Mouse (Mus musculus): ENCODE results near the gene Cerk. TPM values are rescaled to one million over a fixed set of nuclear protein-coding genes. Genes with fewer than 3 reads are reported as not detected.
"Not testable (repeated sequence)": the region's sequence is repeated elsewhere in the genome, so short reads cannot be mapped to it uniquely, and the experiment has no call there.

The Cerk gene
- polyA plus RNA-seq, 1 experiment, result 42.8 TPM

- peaks cover 12% of the 10 kb centered on the region for H3K4me1 ChIP-seq (ENCODE audit: control insufficient read depth, insufficient read depth, low read length)
- no peak for TF ChIP-seq CTCF (IDR thresholded peaks at IDR 0.05; ENCODE audit: extremely low read depth, insufficient read depth, low read length)
- TF ChIP-seq POLR2A (IDR thresholded peaks at IDR 0.05; ENCODE audit: extremely low read depth, insufficient read depth, low read length), result no peak
- peak overlapping the region; percentile 89 for H3K4me3 ChIP-seq (ENCODE audit: insufficient read depth, low read length)
- peak overlapping the region; percentile 96 for H3K27ac ChIP-seq (ENCODE audit: insufficient read depth, low read length)
These were observed 871 bp downstream of the Cerk start for GRCm38 (mm10) chr15:86184851-86185688.

- peak overlapping the region; percentile 89; the same call in 1 of the 2 replicates for H3K4me3 ChIP-seq (ENCODE audit: insufficient read depth, low read length)
- H3K4me1 ChIP-seq (ENCODE audit: control insufficient read depth, insufficient read depth, low read length), result peaks cover 12% of the 10 kb centered on the region
- peak overlapping the region; percentile 96 for H3K27ac ChIP-seq (ENCODE audit: insufficient read depth, low read length)
- TF ChIP-seq CTCF (IDR thresholded peaks at IDR 0.05; ENCODE audit: extremely low read depth, insufficient read depth, low read length) (no peak), POLR2A (IDR thresholded peaks at IDR 0.05; ENCODE audit: extremely low read depth, insufficient read depth, low read length) (no peak)
These were observed 1.9 kb downstream of the Cerk start for GRCm38 (mm10) chr15:86184071-86184470.

DNA sequence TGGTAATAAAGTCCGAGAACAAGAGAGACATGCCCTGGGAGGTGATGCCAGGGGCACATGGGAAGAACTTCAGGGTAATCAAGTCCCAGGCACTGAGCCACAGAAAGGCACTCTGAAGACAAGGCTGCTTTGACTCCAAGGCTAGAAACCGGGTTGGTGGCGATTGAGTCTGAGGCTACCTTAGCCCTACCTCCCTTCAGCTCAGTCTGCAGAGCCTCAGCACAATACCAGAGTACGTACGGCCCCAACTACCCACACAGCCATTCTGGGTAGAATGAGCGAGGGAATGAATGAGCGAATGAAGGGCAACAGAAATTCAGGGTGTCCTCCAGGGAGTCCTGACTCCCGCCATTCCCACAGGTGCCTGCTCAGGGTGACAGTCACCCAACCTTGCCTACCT is 2.5 kb downstream of the Cerk start:
- TF ChIP-seq POLR2A (IDR thresholded peaks at IDR 0.05; ENCODE audit: extremely low read depth, insufficient read depth, low read length), result no peak
- no peak for TF ChIP-seq CTCF (IDR thresholded peaks at IDR 0.05; ENCODE audit: extremely low read depth, insufficient read depth, low read length)
- H3K4me3 ChIP-seq (ENCODE audit: insufficient read depth, low read length), result peak overlapping the region; percentile 89
- H3K4me1 ChIP-seq (ENCODE audit: control insufficient read depth, insufficient read depth, low read length), result peaks cover 12% of the 10 kb centered on the region
- H3K27ac ChIP-seq (ENCODE audit: insufficient read depth, low read length), result no peak overlapping the region

- H3K27ac ChIP-seq (ENCODE audit: insufficient read depth, low read length), result peak overlapping the region; percentile 67
- H3K4me1 ChIP-seq (ENCODE audit: control insufficient read depth, insufficient read depth, low read length), result peaks cover 12% of the 10 kb centered on the region
- no peak overlapping the region for H3K4me3 ChIP-seq (ENCODE audit: insufficient read depth, low read length)
- no peak for TF ChIP-seq CTCF (IDR thresholded peaks at IDR 0.05; ENCODE audit: extremely low read depth, insufficient read depth, low read length)
- TF ChIP-seq POLR2A (IDR thresholded peaks at IDR 0.05; ENCODE audit: extremely low read depth, insufficient read depth, low read length), result no peak
These were observed 3.3 kb downstream of the Cerk start for GRCm38 (mm10) chr15:86182646-86183045.

DNA sequence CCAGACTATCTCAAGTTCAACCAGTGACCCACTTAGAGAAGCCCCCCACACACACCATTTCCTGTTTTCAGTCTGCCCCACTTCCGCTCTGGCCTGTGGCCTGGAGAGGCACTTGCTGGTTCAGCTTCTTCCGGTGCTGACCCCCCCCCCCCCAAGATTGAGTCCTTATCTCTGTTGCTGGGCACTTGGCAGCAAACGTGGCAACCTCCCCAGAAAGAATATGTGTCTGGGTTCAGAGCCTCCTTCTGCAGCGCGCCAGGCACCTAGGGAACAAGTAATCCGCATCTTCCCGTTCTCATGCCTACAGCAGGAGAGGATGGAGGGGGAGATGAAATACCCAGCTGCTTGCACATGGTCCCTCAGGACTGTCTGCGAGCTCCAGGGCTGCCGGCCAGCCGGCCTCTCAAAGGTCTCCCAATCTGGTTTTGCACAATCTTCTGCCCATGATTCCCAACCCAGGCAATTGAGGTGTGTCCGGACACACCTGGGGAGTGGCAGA is 4.0 kb downstream of the Cerk start:
- TF ChIP-seq CTCF (IDR thresholded peaks at IDR 0.05; ENCODE audit: extremely low read depth, insufficient read depth, low read length), result no peak
- no peak for TF ChIP-seq POLR2A (IDR thresholded peaks at IDR 0.05; ENCODE audit: extremely low read depth, insufficient read depth, low read length)
- Histone ChIP-seq H3K4me1 (ENCODE audit: control insufficient read depth, insufficient read depth, low read length) (peaks cover 12% of the 10 kb centered on the region), H3K27ac (ENCODE audit: insufficient read depth, low read length) (0 out of 2 replicates have a peak overlapping the region, but pooled peaks have one; percentile 2), H3K4me3 (ENCODE audit: insufficient read depth, low read length) (no peak overlapping the region)

DNA sequence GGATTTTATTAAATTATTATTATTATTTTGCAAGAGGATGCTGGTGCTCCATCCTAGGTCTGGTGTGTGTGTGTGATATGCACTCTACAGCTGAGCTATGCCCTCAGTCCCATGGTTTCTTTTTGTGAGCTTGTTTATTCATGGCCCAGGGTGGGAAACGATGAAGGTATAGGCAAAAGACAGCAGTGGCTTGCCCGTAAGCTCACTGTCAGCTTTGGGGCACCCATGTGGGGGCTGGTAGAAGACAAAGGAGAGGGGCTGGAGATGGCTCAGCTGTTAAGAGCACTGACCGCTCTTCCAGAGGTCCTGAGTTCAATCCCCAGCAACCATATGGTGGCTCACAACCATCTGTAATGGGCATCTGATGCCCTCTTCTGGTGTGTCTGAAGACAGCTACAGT is 4.6 kb downstream of the Cerk start:
- H3K4me1 ChIP-seq (ENCODE audit: control insufficient read depth, insufficient read depth, low read length); H3K4me3 ChIP-seq (ENCODE audit: insufficient read depth, low read length); H3K27ac ChIP-seq (ENCODE audit: insufficient read depth, low read length): not testable (repeated sequence)

GRCm38 (mm10) chr15:86180427-86180826 is 5.5 kb downstream of the Cerk start:
- peaks cover 9% of the 10 kb centered on the region for H3K4me1 ChIP-seq (ENCODE audit: control insufficient read depth, insufficient read depth, low read length)
- TF ChIP-seq CTCF (IDR thresholded peaks at IDR 0.05; ENCODE audit: extremely low read depth, insufficient read depth, low read length), result no peak
- no peak for TF ChIP-seq POLR2A (IDR thresholded peaks at IDR 0.05; ENCODE audit: extremely low read depth, insufficient read depth, low read length)
- H3K4me3 ChIP-seq (ENCODE audit: insufficient read depth, low read length), result no peak overlapping the region
- H3K27ac ChIP-seq (ENCODE audit: insufficient read depth, low read length), result no peak overlapping the region

DNA sequence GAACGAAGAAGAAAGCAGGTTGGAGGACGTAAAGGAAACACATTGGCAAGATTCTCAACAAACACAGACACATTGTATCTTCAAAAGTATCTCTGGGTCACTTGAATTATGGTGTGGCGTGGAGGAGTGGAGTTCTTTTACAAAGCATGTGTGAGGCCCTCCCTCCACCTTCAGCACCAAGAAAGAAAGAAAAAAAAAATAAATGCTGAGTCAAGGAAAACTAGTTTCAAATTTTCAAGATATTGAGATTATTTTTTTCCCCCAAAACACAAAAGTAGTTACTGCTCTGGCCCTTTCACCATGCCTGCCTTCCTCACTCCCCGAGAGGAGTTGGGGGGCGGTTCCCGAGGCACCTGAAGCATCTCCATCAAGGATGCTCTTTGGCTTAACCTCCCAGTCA is 7.3 kb downstream of the Cerk start:
- Histone ChIP-seq H3K27ac (ENCODE audit: insufficient read depth, low read length) (no peak overlapping the region), H3K4me3 (ENCODE audit: insufficient read depth, low read length) (no peak overlapping the region), H3K4me1 (ENCODE audit: control insufficient read depth, insufficient read depth, low read length) (peaks cover 9% of the 10 kb centered on the region)
- TF ChIP-seq CTCF (IDR thresholded peaks at IDR 0.05; ENCODE audit: extremely low read depth, insufficient read depth, low read length), result no peak
- TF ChIP-seq POLR2A (IDR thresholded peaks at IDR 0.05; ENCODE audit: extremely low read depth, insufficient read depth, low read length), result no peak

DNA sequence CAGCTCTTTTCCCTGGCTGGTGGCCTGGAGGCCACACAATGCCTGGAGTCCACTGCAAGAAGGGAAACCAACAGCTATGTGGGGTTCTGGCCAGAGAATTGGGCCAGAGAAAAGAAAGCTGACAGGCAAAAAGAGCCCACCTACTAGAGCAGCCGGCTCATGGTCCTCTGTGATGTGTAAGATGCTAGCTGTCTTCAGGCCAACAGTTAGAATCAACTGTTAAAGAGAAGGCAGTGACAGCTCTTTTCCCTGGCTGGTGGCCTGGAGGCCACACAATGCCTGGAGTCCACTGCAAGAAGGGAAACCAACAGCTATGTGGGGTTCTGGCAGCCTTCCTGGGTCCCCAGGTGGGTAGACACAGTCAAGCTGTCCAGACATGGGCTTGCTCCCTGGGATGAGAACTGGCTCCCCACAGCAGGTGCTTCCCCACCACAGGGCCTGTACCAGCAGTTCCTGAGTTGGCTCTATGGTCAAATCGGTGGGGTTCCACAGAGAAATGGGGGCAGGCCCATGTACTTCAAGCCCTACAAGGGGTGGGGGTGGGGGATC is 8.2 kb downstream of the Cerk start:
- not testable (repeated sequence) for H3K27ac ChIP-seq (ENCODE audit: insufficient read depth, low read length); H3K4me1 ChIP-seq (ENCODE audit: control insufficient read depth, insufficient read depth, low read length); H3K4me3 ChIP-seq (ENCODE audit: insufficient read depth, low read length)

Data from cortical plate, adult 2 months (tissue).